Mouse (Mus musculus) ES-E14 (cell line): Measurements from ENCODE around the gene Ngrn.

ENCODE experiments used
- CHD2 ChIP-seq: IDR thresholded peaks from 2 replicates; pipeline ENCODE4 v1.6.1; 2014; ENCODE audit warnings: mild to moderate bottlenecking, low read depth, low read length, inconsistent platforms
- HCFC1 ChIP-seq: IDR thresholded peaks from 2 replicates; pipeline ENCODE4 v1.6.1; 2012; ENCODE audit warnings: low read length, inconsistent platforms, borderline replicate concordance; ENCODE audit not compliant: insufficient read depth
- MAFK ChIP-seq: IDR thresholded peaks from 2 replicates; pipeline ENCODE4 v1.6.1; 2014; ENCODE audit warnings: mild to moderate bottlenecking, low read depth, low read length, inconsistent platforms; ENCODE audit not compliant: insufficient read depth
- ZC3H11A ChIP-seq: IDR thresholded peaks from 2 replicates; pipeline ENCODE4 v1.6.1; 2012; ENCODE audit warnings: low read depth, mild to moderate bottlenecking, inconsistent platforms, low read length, borderline replicate concordance

DNA sequence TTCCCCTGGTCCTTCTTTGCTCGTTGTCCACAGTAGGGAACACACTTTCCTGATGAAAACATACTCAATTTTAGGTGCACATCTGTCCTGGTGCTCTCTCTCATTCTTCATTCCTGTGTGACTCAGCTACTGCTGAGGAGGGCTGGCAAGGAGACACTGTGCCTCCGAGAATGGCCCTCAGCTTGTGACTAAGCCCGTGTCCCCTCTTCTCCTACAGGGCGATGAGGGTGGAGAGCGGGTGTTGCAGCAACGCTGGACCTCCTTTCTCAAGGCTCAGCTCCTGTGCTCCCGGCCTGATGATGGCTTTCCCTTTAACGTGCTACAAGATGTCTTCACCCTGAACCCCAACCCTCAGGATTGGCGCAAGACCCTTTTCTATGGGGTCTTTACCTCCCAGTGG is 42.3 kb upstream of the Ngrn start:
- no peak for TF ChIP-seq CHD2
- TF ChIP-seq ZC3H11A = no peak
- TF ChIP-seq HCFC1 = no peak
- no peak for TF ChIP-seq MAFK
